Mouse (Mus musculus): Measurements from ENCODE around the gene Ccl3.

Gene Ccl3

DNA sequence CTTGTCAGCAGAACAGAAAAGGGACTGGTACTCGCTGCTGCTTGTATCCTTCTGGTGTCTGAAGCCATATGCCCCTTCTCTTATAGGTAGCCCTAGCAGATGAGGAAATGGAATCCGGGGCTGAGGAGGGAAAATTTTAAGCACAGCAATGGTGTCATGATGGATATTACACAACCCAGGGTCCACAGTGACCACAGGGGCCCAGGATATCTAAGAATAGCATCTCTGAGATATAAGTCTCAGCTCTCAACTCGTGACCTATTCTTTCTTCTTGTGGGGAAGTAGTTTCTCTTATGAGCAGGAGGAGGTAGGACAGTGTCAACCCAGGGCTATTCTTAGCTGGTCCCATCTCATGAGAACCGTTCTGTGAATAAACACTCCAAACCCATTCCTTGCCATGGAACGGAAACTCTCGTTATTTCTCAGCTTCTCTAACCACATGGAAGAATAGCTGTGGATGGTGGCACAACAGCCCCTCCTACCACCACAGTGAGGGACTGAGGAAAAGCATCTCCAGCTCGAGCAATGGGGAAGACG lies at the start of gene Ccl3:
Ccl3 (minus strand) TSS at position 51 of the 537 bp plus-strand sequence.
- peak; percentile 16 for DNase-seq (ENCODE audit: low read depth)

GRCm38 (mm10) chr11:83692008-83692407 lies 42.9 kb upstream of the Ccl3 start:
- DNase-seq (ENCODE audit: low read depth), result no peak

DNA sequence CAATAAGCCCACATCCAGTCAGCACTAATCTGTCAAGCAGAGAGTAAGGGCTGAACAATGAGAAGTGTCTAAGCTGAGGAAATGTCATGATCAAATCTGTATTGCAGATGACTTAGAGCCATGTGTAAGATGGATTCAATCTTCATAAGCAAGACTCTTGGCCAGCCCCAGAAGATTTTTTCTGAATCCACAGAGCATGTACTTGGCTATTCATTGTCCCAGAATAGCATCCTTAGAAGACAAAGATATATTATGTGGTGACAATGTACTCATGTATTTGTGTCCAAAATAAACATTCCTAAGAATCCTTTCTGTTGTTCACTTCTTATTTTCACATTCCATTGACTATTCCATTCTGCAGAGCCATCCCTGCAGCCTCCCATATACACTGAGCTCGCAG lies 40.8 kb upstream of the Ccl3 start:
- DNase-seq (ENCODE audit: low read depth), result no peak

DNA sequence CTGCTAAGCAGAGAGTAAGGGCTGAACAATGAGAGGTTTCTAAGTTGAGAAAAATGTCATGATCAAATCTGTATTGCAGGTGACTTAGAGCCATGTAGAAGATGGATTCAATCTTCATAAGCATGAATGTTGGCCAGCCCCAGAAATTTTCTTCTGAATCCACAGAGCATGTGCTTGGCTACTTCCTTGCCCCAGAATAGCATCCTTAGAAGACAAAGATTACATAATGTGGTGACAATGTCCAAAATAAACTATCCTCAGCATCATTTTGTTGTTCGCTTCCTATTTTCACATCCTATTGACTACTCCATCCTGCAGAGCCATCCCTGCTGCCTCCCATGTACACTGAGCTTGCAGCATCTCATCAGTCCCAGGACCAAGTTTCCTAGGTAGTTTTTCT lies 26.5 kb upstream of the Ccl3 start:
- no peak for DNase-seq (ENCODE audit: low read depth)

DNA sequence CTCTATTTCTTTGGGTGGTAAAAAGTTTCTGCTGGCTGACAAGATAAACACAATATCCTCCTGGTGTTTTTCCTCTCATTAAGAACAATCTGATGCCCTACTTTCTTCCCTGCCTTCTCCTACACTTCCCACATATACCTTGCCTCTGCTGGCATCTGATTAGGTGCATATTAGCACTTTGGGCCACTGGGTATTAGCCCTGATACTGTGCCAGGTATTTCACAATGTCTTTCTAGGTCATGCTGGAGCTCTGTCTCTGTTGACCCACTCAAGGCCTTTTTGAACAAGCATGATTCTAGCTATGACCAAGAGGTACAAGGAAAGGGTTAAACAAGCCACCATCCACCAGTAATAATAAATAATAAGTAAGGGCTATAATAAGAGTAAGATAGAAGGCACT lies 22.6 kb upstream of the Ccl3 start:
- no peak for DNase-seq (ENCODE audit: low read depth)

- DNase-seq (ENCODE audit: low read depth), result no peak
These were observed 14.4 kb upstream of the Ccl3 start for GRCm38 (mm10) chr11:83663532-83663931.

- DNase-seq (ENCODE audit: low read depth), result peak; percentile 32
These were observed 13.0 kb upstream of the Ccl3 start, which contains the start of gene Ccl4 for GRCm38 (mm10) chr11:83662204-83662603. TSS of gene Ccl4 (plus strand) at chr11:83662584.

DNA sequence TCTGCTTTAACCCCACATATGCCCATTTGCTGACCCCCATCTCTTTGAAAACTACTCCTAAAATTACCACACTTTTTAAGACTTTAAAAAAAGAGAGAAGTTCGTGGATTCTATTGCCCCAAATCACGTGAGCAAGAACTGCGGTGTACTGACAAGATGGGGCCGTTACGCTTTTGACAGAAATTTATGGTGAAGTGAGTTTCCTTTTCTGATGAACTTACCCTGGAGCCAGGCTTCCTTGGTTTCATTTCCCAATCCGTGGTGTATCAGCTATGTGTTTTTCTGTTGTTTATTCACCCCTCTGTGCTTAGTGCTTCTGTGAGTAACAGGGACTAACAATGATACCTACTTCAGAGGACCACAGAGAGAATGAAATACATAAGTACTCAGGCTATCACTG lies 9.6 kb upstream of the Ccl3 start:
- DNase-seq (ENCODE audit: low read depth), result no peak

- no peak for DNase-seq (ENCODE audit: low read depth)
These were observed 8.4 kb upstream of the Ccl3 start for GRCm38 (mm10) chr11:83657508-83657907.

GRCm38 (mm10) chr11:83654606-83655005 lies 5.5 kb upstream of the Ccl3 start:
- DNase-seq (ENCODE audit: low read depth), result no peak

DNA sequence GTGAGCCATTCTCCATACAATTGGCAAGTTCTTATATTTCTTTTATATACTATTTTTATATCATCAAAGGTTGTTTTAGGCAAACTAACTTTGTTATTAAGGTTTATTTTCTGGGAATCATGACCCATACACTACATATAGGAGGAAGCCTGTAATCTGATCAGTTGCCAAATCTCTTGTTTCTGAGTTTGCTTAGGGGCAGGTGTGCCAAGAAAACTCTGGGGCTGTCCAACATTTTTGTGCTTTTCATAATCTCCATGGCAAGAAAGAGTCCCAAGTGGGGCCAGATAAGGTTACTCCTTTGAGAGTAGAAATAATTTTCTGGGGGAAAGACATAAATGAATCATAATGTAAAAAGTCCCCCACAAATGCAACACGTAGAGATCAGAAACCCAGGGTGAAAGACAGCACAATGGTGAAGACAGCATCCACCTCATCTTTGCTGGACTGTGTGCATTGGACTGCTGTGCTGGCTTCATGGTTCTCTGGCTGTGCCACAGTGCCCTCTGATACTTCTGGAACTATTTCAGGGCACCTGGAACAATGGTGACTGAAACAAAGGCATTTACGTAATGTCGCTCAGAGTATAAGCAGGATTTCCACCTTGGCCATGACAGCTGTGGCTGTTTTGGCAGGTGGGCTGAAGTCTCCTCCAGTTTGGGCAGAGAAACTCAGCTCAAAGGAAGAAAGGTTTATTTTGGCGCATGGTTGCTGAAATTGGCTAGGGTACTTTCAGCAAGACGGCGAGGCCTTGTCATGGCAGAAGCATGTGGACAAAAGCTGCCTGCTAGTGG lies 2.6 kb downstream of the Ccl3 start:
- DNase-seq (ENCODE audit: low read depth), result no peak

DNA sequence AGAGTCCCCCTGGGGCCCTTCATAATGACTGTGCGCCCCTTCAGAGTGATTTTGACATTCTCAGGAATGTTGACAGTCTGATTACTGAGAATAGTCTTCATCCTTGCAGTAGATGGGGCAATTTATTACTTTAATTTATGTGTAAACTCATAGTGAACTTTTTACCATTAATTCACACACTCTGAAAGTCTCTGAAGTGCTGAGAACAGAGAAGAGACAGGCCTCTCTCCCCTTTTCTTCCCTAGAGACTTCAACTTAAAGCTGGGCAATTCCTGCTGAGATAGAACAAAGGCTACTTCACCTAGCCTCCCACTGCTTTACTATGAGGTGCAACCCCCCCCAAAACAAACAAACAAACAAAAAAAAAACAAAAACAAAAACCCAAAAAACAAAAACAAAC lies 3.6 kb downstream of the Ccl3 start, which contains the start of gene Rpl9-ps1:
Rpl9-ps1 (minus strand) TSS at position 101 of the 400 bp plus-strand sequence.
- DNase-seq (ENCODE audit: low read depth), result no peak

DNA sequence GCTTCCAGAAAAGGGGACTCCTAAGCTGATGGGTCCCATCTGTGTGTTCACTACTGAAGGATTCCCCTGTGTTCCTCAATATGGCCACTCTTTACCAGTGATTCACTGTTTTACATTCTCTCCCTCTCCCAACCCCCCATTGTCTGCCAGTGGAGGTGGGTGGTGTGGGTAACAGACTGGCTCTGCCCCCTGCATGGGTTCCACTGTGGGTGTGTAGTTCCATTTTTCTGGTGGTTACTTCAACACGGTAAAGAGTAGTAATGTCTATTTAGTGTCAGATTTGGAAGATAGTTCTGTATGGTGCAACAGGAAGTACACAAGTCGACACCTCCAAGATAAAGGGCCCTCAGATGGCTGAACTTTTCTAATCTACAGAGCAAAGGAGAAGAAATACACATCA lies 7.9 kb downstream of the Ccl3 start:
- DNase-seq (ENCODE audit: low read depth), result no peak

DNA sequence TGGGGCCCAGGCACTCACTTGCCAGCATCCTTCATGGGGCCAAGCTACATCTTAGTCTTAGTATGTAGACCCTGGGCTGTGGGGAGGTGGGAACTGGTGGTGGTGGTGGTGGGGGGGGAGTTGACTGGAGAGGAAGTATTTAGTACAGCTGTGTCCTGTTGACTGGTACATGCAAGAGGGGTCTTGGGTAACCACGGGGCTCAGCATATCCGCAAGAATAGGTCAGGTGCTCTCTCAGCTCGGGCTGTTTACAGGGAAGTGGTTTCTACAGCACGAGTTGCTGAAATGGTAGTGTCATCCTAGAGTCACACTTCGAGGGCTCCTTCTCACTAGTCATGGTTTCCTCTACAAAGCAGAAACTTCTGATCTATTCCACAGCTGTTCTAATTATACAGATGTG lies 9.0 kb downstream of the Ccl3 start:
- peak; percentile 59 for DNase-seq (ENCODE audit: low read depth)

GRCm38 (mm10) chr11:83639533-83639932 lies 9.6 kb downstream of the Ccl3 start:
- peak; percentile 59 for DNase-seq (ENCODE audit: low read depth)

- DNase-seq (ENCODE audit: low read depth), result peak; percentile 20
These were observed 10.2 kb downstream of the Ccl3 start for GRCm38 (mm10) chr11:83638934-83639333.

- DNase-seq (ENCODE audit: low read depth), result peak; percentile 13
These were observed 12.4 kb downstream of the Ccl3 start for GRCm38 (mm10) chr11:83636742-83637235.

DNA sequence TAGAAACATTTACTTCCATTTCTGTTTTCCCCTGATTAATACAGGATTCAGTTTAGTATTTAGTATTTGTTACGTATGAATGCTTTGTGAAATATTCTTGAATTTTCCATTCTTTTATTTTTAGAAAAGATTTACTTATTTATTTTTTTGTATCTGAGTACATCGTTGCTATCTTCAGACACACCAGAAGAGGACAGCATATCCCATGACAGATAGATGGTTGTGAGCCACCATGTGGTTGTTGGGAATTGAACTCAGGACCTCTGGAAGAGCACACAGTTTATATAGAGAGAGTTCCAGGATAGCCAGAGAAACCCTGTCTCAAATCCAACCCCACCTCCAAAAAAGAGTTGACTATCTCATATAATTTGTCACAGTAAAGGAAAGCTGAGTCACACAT lies 14.3 kb downstream of the Ccl3 start:
- DNase-seq (ENCODE audit: low read depth), result no peak

GRCm38 (mm10) chr11:83634425-83634824 lies 14.7 kb downstream of the Ccl3 start:
- DNase-seq (ENCODE audit: low read depth), result no peak

- DNase-seq (ENCODE audit: low read depth), result peak; percentile 19
These were observed 16.4 kb downstream of the Ccl3 start for GRCm38 (mm10) chr11:83632744-83633143.

- no peak for DNase-seq (ENCODE audit: low read depth)
These were observed 18.1 kb downstream of the Ccl3 start for GRCm38 (mm10) chr11:83631065-83631464.

DNA sequence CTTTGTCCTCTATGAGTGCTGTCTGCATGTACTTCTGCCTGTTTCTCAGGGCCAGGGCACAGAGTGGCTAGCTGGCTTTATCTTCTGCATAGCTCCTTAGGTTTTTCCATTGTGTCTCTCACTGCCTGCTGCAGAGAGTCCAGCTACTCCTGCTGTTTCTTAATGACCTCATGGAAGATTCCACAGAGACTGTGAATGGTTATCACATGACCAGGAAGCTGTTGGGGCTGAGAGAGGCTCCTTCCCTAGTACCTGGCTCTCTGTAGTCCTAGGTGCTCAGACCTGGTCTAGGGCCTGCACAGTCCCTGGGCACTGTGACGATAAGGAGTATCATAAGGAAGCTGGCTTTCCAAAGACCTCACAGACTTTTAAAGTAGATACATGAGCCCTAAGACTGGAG lies 18.5 kb downstream of the Ccl3 start:
- no peak for DNase-seq (ENCODE audit: low read depth)

DNA sequence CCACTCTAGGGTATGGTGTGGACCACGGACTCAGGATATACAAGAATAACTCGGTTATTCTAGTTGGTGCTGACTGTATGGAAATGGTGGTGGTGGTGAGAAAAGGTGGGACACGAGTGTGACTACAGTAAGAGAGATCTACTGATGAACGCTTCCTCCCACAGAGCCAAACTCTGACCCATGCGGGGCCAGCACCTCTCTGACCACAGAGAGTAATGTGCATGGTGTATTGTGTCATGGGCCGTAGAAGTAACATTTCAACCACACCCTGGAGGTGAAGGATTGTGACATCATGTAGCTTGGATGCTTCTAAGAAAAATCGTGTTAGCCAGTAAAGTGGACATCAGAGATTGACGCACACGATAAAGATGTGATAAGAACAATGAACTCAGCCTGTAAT lies 20.3 kb downstream of the Ccl3 start:
- no peak for DNase-seq (ENCODE audit: low read depth)

- no peak for DNase-seq (ENCODE audit: low read depth)
These were observed 25.6 kb downstream of the Ccl3 start for GRCm38 (mm10) chr11:83623586-83623985.

Measured in induced T-regulatory cell, adult 2 months (primary cell).